In the genomic region with DNA sequence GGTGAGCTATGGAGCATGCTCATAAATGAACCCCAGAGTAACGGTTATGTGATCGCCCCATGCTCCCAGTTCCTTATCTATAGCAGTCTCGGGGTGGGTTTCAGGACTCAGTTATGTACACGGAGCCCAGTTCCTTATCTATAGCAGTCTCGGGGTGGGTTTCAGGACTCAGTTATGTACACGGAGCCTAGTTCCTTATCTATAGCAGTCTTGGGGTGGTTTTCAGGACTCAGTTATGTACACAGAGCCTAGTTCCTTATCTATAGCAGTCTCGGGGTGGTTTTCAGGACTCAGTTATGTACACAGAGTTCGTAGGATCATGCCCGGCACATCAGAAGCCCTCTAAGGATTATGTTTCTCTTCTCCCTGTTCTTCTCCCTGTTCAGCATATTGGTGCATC, we compare ENCODE assay signal across 12 mouse cellular contexts.
"Had no signal": no experiment of that assay in that cellular context is flagged by ENCODE, and none has a peak within 500 bp of the region (broad histone marks: within the 10 kb centered on the region; RNA-seq: fewer than 3 reads in every experiment).

No protein-coding gene starts in this region.

- H3K4me2 ChIP-seq: lung, embryonic 14.5 days; midbrain, embryonic 13.5 days had no signal

- H3K27ac ChIP-seq: left cerebral cortex, adult 2 months; limb, embryonic 10.5 days; midbrain, embryonic 13.5 days; stomach, postnatal 0 days had no signal

- H3K9me3 ChIP-seq: limb, embryonic 10.5 days; megakaryocyte, embryonic 14.5 days; midbrain, embryonic 13.5 days had no signal

- H3K4me3 ChIP-seq: left cerebral cortex, adult 2 months; limb, embryonic 10.5 days; megakaryocyte, embryonic 14.5 days; midbrain, embryonic 13.5 days had no signal

- ATAC-seq: intestine, embryonic 16.5 days; midbrain, embryonic 13.5 days had no signal

- H3K9ac ChIP-seq: lung, embryonic 14.5 days; midbrain, embryonic 13.5 days had no signal

- DNase-seq: kidney, adult 2 months; kidney, postnatal 25 days; lung, embryonic 14.5 days; lung, postnatal 10 days; lung, postnatal 4 days; thymus, postnatal 4 days had no signal

- H3K27me3 ChIP-seq: midbrain, embryonic 13.5 days had no signal
